Mouse (Mus musculus) adrenal gland, postnatal 14 days (tissue): Measurements from ENCODE around the gene Asap3. TPM values are rescaled to one million over a fixed set of nuclear protein-coding genes. Genes with fewer than 3 reads are reported as not detected.

Experiments used
- DNase-seq: peaks from one replicate; pipeline ENCODE4 v3.0.0; 2021; ENCODE audit warnings: mixed read lengths
- total RNA-seq: library from RNA; stranded (reverse); gene quantifications from 2 replicates; pipeline ENCODE4 v1.2.3, GENCODE M21; 2021

Gene Asap3
- total RNA-seq, 1 experiment from 2014 or later = 3.4 TPM

GRCm38 (mm10) chr4:136218595-136219214 is 12.5 kb downstream of the Asap3 start:
- DNase-seq = peak; percentile 67

GRCm38 (mm10) chr4:136220133-136220775 is 14.1 kb downstream of the Asap3 start:
- no peak for DNase-seq

DNA sequence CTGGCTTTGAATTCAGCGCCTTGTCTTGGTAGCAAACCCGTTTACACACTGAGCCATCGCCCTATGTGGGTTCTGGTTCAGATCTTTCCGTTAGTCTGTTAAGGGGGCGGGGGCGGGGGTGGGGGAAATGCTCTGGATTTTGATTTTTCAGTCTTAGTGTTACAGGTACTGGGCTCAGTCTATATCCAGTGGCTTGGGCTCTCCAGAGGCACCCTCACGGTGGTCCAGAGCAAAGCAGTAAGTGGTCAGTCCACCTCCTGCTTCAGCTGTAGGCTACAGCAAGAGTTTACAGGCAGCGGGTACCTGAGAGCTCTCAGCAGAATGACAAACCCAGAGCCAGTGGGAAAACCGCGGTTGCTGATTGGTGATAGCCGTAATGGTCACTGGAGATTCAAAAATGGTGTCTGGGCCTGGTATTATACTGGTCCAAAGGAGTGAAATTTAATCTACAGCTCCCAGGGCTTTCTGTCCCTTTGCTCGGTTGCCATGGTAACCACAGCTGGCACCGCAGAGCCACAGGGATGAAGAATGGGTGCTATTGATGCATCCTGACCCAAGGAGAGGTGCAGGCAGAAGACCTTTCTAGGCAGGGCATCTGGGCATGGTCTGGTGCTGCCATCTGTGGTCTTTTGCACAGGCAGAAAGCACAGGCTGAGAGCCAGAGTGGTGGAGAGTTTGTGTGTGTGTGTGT is 17.5 kb downstream of the Asap3 start:
- no peak for DNase-seq

- DNase-seq = no peak
These were observed 18.0 kb downstream of the Asap3 start for GRCm38 (mm10) chr4:136224240-136224559.

DNA sequence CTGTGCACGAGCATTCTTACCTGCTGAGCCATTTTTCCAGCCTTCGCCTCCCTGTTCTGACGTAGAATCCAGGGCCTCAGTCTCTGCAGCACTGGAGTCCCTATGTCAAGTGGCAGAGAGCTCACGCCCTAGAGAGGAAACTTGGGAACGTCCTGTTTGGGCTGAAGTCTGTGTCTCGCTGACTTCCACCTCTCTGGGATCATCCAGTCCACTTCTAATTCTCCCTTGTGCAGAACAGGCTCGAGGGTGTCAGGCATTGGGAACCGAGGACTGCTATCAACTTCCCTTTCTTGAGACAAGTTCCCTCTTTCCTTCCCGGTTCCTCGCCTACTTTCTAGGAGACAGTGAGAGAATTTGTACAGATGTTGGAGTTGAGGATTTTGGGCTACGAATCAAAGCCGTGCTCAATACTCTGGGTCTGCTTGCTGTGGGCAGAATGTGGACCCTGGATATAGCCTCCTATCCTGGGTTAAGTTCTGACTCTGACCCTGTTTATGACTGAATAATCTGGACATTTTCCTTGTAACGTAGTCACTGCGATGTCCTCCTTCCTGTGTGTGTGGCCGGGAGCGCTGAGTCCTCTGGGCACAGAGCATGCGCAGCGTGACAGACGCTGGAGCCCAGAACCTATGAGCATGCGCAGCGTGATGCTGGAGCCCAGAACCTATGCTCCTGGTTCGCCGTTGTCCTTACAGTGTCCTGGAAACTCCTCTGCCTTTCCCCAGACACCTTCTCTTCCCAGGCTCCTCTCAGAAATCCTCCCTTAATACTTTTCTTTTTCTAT is 18.7 kb downstream of the Asap3 start:
- DNase-seq = no peak

GRCm38 (mm10) chr4:136227408-136227807 is 21.2 kb downstream of the Asap3 start:
- DNase-seq = peak; percentile 57

DNA sequence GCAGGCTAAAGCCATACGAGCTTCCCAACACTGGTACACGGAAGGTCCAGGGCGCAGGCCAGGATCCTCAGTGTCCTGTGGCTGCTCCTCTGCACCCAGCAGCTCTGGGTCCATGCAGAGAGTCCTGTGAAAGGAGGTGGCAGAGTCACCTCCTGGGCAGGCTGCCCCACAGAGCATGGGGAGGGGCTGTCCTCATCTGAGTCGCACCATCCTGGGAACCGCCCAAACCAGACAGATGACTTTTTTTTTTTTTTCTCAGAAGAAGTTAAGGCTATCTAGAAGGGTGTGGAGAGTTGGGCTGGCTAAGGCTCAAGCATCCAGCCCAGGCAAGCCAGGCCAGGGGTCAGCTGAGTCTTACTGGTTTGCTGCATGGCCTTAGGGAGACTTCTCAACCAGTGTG is 22.5 kb downstream of the Asap3 start:
- DNase-seq = no peak

DNA sequence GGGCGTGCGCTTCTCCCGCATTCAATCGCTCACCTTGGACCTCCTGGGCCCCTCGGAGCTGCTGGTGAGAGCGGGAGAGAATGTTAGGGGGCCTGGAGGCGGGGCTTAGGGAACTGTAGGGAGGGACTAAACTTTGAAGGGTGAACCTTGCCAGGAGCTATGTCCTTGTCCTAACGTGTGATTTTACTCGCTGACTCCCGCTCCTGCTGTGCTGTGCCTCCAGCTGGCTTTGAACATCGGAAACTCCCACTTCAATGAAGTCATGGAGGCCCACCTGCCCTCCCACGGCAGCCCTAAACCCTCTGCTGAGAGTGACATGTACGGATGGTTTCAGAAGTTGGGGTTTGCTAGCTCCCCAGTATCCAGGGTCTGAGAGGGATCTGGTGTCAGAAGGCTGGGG is 32.5 kb downstream of the Asap3 start:
- no peak for DNase-seq

DNA sequence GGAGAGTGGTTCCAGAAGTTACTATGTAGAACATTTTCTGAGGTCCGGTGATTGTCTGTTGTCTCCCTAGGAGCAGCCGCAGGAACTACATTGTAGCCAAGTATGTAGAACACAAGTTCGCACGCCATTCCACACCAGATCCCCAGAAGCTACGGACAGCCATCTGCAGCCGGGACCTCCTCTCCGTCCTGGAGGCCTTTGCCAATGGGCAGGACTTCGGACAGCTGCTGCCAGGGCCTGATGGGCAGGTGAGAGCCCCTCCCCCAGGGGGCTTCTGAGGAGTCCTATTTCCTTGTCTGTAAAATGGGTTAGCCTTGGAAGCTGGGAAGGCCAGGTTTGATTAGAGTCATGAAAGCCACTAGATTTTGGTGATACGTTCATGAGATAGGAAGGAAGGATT is 32.9 kb downstream of the Asap3 start:
- no peak for DNase-seq

DNA sequence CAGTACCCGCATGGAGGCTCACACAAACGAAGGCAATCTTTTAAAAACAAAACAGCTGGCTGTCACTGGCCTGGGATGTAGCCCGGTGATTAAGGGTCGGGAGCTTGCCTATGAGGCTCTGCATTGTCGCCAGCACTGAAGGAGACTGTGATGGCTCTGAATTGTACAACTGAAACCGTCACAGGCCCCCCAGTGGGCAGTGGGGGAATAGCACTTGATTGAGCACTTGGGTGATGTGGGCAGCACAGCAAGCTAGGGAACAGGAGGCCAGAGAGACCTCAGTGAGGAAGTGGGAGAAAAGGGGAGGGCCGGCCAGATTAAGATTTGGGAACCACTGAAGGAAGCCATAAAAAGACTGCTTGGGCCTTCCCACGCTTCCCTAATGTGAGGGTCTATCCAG is 33.5 kb downstream of the Asap3 start:
- peak; percentile 89 for DNase-seq

DNA sequence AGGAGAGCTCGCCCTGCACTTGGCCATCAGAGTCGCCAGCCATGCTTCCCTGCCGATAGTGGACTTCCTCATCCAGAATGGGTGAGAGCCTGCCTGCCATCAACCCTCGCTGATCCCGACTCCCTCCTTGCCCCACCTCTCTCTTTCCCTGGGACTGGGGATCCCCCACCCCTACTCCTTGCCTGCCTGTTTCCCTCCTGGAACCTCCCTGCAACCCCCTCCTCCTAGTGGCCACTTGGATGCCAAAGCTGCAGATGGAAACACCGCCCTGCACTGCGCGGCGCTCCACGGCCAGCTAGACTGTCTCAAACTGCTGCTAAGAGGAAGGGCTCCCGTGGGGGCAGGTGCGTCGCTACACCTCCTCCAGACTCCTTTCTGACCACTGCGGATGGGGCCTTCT is 34.0 kb downstream of the Asap3 start:
- no peak for DNase-seq

- no peak for DNase-seq
These were observed 34.8 kb downstream of the Asap3 start for GRCm38 (mm10) chr4:136240955-136241354.

- DNase-seq = peak; percentile 61
These were observed 36.0 kb downstream of the Asap3 start for GRCm38 (mm10) chr4:136242065-136242703.

- no peak for DNase-seq
These were observed 36.6 kb downstream of the Asap3 start for GRCm38 (mm10) chr4:136242728-136243127.

GRCm38 (mm10) chr4:136244208-136244607 is 38.0 kb downstream of the Asap3 start:
- no peak for DNase-seq

GRCm38 (mm10) chr4:136245681-136246080 is 39.5 kb downstream of the Asap3 start:
- no peak for DNase-seq

DNA sequence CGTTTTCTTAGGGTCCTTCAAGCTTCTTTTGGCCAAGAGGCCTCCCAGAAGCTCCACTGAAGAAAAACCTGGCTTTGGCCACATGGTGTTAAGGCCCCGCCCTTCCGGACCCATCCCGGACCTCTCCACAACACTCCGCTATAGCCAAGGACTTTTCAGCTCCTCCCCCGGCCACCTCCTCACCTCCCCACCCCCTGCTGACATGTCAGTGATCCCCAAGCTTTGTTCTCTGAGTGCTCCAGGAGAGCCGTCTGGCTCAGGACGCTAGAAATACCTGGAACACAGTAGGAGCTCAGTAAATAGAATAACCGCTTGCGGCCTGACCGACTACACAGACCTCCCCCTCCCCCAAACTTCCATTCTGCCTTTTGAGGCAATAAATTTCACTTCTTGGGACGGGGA is 40.4 kb downstream of the Asap3 start:
- DNase-seq = no peak

DNA sequence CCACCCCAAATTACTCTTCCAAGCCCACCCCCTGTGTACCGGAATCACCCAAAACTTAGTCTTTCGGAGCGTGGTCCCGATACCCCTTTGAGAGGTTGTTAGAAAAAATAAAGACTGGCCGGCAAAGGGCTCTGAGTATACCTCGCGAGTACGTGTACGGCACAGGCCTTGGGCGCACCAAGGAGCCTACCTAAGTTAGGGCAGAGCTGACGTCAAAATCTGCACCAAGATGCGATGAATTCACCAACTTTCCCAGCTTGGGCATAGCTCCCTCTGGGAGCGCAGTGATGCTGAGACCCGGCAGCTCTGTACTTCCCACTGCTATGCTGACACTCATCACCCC is 41.2 kb downstream of the Asap3 start:
- no peak for DNase-seq

GRCm38 (mm10) chr4:136247729-136248463 is 41.7 kb downstream of the Asap3 start, which contains the start of gene Tcea3:
Gene Tcea3 (plus strand): TSS chr4:136247729.
- peak; percentile 67 for DNase-seq

DNA sequence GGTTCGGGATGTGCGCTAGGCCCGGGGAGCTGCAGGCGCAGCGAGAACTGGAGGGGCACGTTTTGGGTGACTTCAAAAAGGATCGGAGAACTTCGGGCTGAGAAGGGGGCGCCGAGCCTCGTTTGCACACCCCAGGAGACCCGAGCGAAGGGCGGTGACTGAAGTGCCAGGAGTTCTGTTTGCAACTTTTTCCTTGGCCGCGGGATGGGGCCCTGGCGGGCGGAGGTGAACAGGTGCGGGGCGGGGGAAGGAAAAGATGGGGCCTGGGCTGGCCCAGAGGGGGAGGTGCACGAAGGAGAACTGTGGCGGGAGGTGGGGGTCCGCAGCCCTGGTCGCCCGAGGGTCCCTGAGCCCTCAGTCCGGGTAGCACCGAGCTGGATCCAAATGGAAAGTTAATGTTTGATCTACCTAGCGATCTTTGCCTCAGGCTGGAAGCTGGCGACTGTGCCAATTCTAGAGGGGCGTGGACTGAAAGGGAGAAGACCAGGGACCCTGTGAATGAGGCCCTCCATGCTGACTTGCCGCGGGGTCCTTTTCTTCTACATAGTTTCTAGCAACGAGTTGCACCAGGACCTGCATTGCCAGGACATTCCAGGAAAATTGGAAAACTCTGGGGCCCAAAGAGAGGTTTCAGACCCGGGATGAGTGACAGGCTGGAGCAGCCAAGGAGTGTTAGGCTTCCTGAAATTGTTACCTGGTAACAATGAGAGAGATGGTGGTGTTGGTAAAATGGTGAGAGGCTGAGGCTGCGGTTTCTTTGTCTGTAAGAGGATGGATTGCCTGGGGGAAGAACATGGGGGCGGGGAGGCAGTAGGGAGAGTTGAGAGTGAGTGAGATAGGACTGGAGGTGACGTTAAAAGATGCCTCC is 42.5 kb downstream of the Asap3 start:
- peak; percentile 38 for DNase-seq

GRCm38 (mm10) chr4:136249332-136249647 is 43.1 kb downstream of the Asap3 start:
- no peak for DNase-seq
